24 mouse cellular contexts compared by ENCODE assay signal in genomic region chr5:134288071-134288470, GRCm38 (mm10). TPM values are rescaled to one million over a fixed set of nuclear protein-coding genes. Genes with fewer than 3 reads are reported as not detected.
DNase-seq lines count a peak whose midpoint lies in the region; ATAC-seq and TF ChIP-seq lines count a peak whose summit lies in the region.
"Had no signal": no experiment of that assay in that cellular context is flagged by ENCODE, and none has a peak within 500 bp of the region (broad histone marks: within the 10 kb centered on the region; RNA-seq: fewer than 3 reads in every experiment).

No protein-coding gene starts in this region.

- no peaks in the 10 kb centered on the region for H3K4me1 ChIP-seq in intestine, postnatal 0 days (replicated peaks; ENCODE audit: control insufficient read depth, insufficient read depth, low read length)
- no peaks in the 10 kb centered on the region for H3K4me1 ChIP-seq in intestine, embryonic 15.5 days (replicated peaks)
- no peaks in the 10 kb centered on the region for H3K4me1 ChIP-seq in kidney, embryonic 15.5 days
- no peaks in the 10 kb centered on the region for H3K4me1 ChIP-seq in kidney, embryonic 14.5 days (ENCODE audit: control insufficient read depth, insufficient read depth, low read length)
- H3K4me1 ChIP-seq: forebrain, embryonic 10.5 days; forebrain, embryonic 13.5 days had no signal

- peaks cover 92% of the 10 kb centered on the region for H3K36me3 ChIP-seq in intestine, postnatal 0 days (ENCODE audit: control insufficient read depth, insufficient read depth)
- H3K36me3 ChIP-seq in intestine, embryonic 15.5 days: peaks cover 66% of the 10 kb centered on the region
- H3K36me3 ChIP-seq in kidney, embryonic 15.5 days: peaks cover 100% of the 10 kb centered on the region
- H3K36me3 ChIP-seq in kidney, embryonic 14.5 days (ENCODE audit: control insufficient read depth, insufficient read depth, low read length): peaks cover 99% of the 10 kb centered on the region

- no peak overlapping the region for H3K4me3 ChIP-seq in intestine, postnatal 0 days (ENCODE audit: low read depth, low read length)
- no peak overlapping the region for H3K4me3 ChIP-seq in intestine, embryonic 15.5 days (replicated peaks)
- no peak overlapping the region for H3K4me3 ChIP-seq in kidney, embryonic 15.5 days (replicated peaks)
- no peak overlapping the region for H3K4me3 ChIP-seq in kidney, embryonic 14.5 days (ENCODE audit: low read length)
- H3K4me3 ChIP-seq: forebrain, embryonic 10.5 days; forebrain, embryonic 13.5 days; heart, adult 2 months; heart, embryonic 10.5 days; heart, embryonic 13.5 days had no signal

- no peak overlapping the region for H3K9ac ChIP-seq in intestine, postnatal 0 days (ENCODE audit: low read depth, low read length)
- H3K9ac ChIP-seq in intestine, embryonic 15.5 days: no peak overlapping the region
- H3K9ac ChIP-seq in kidney, embryonic 15.5 days: no peak overlapping the region
- no peak overlapping the region for H3K9ac ChIP-seq in kidney, embryonic 14.5 days (ENCODE audit: low read depth, low read length)
- H3K9ac ChIP-seq: forebrain, embryonic 13.5 days; heart, embryonic 13.5 days had no signal

- no peak for ATAC-seq in intestine, postnatal 0 days
- no peak for ATAC-seq in intestine, embryonic 15.5 days
- ATAC-seq in kidney, embryonic 15.5 days (replicated peaks; ENCODE audit: low FRiP score): no peak
- no peak for ATAC-seq in kidney, embryonic 14.5 days (ENCODE audit: low FRiP score, low TSS enrichment)
- ATAC-seq: forebrain, embryonic 13.5 days; forebrain, embryonic 16.5 days; Patski had no signal

- peak; percentile 53 to 83 for DNase-seq in kidney, adult 8-10 months
- peak; percentile 61 for DNase-seq in kidney, postnatal 14 days
- peak; percentile 49 to 74 for DNase-seq in kidney, postnatal 25 days
- DNase-seq in layer of hippocampus, postnatal 10 days (ENCODE audit: low spot score in 2 of 2): no peak
- DNase-seq: adrenal gland, postnatal 10 days; adrenal gland, postnatal 36 days; cerebellum, adult 18-20 months; cerebellum, adult 9-10 months; cerebellum, postnatal 14 days; gastrocnemius, postnatal 10 days; gastrocnemius, postnatal 36 days; heart, adult 2 months; heart, postnatal 14 days; heart, postnatal 4 days had no signal

- TF ChIP-seq CTCF in intestine, postnatal 0 days (IDR thresholded peaks at IDR 0.05; ENCODE audit: low read depth): no peak

- no peaks in the 10 kb centered on the region for H3K27me3 ChIP-seq in intestine, postnatal 0 days (replicated peaks; ENCODE audit: control insufficient read depth, insufficient read depth, low read length)
- H3K27me3 ChIP-seq in intestine, embryonic 15.5 days (replicated peaks): no peaks in the 10 kb centered on the region
- H3K27me3 ChIP-seq in kidney, embryonic 15.5 days: no peaks in the 10 kb centered on the region
- H3K27me3 ChIP-seq in kidney, embryonic 14.5 days (ENCODE audit: control insufficient read depth, insufficient read depth, low read length): no peaks in the 10 kb centered on the region
- H3K27me3 ChIP-seq: forebrain, embryonic 13.5 days; heart, embryonic 13.5 days; Patski had no signal

- no peak overlapping the region for H3K4me2 ChIP-seq in intestine, postnatal 0 days (replicated peaks; ENCODE audit: low read depth)
- H3K4me2 ChIP-seq in intestine, embryonic 15.5 days (replicated peaks): no peak overlapping the region
- no peak overlapping the region for H3K4me2 ChIP-seq in kidney, embryonic 15.5 days
- no peak overlapping the region for H3K4me2 ChIP-seq in kidney, embryonic 14.5 days (replicated peaks; ENCODE audit: low read depth, low read length)
- H3K4me2 ChIP-seq: forebrain, embryonic 13.5 days; heart, embryonic 13.5 days had no signal

- WGBS in intestine, postnatal 0 days: 90% methylated on average over 3 of the region's 3 CpGs
- 91% methylated on average over 3 of the region's 3 CpGs for WGBS in intestine, embryonic 15.5 days
- 88% methylated on average over 3 of the region's 3 CpGs for WGBS in kidney, embryonic 15.5 days
- WGBS in kidney, embryonic 14.5 days: 89% methylated on average over 3 of the region's 3 CpGs

- 0 out of 2 replicates have a peak overlapping the region, but pooled peaks have one; percentile 28 for H3K27ac ChIP-seq in intestine, postnatal 0 days (ENCODE audit: low read depth, low read length)
- no peak overlapping the region for H3K27ac ChIP-seq in intestine, embryonic 15.5 days
- no peak overlapping the region for H3K27ac ChIP-seq in kidney, embryonic 15.5 days
- H3K27ac ChIP-seq in kidney, embryonic 14.5 days (ENCODE audit: low read depth, low read length): no peak overlapping the region
- H3K27ac ChIP-seq: forebrain, embryonic 10.5 days; forebrain, embryonic 13.5 days; heart, adult 2 months; heart, embryonic 10.5 days; heart, embryonic 13.5 days had no signal

- H3K9me3 ChIP-seq in intestine, postnatal 0 days (ENCODE audit: control insufficient read depth): no peaks in the 10 kb centered on the region
- H3K9me3 ChIP-seq in intestine, embryonic 15.5 days: no peaks in the 10 kb centered on the region
- no peaks in the 10 kb centered on the region for H3K9me3 ChIP-seq in kidney, embryonic 15.5 days (replicated peaks)
- H3K9me3 ChIP-seq in kidney, embryonic 14.5 days (ENCODE audit: control insufficient read depth, low read length): no peaks in the 10 kb centered on the region
- H3K9me3 ChIP-seq: forebrain, embryonic 10.5 days; forebrain, embryonic 13.5 days; heart, embryonic 10.5 days; heart, embryonic 13.5 days had no signal

RNA-seq across cellular contexts. Expression of gene Gtf2i, which starts 26.5 kb away (rescaled TPM):
- polyA plus RNA-seq in intestine, postnatal 0 days (2015; fragmentation: Nextera tagmentation; extraction: Ambion mirVana): 53.4 and 62.6 TPM in 2 replicates
- polyA plus RNA-seq in intestine, embryonic 15.5 days (2015; fragmentation: Nextera tagmentation; extraction: Ambion mirVana): 125 and 137 TPM in 2 replicates
- polyA plus RNA-seq in kidney, embryonic 15.5 days (2015; fragmentation: Nextera tagmentation; extraction: Ambion mirVana): 196 and 197 TPM in 2 replicates
- 131 and 196 TPM in 2 replicates for polyA plus RNA-seq in kidney, embryonic 14.5 days (2014; fragmentation: Nextera tagmentation; extraction: Ambion mirVana)
- total RNA-seq in layer of hippocampus, postnatal 10 days (2021): 100 to 1,000 TPM; 188 to 206 TPM

RNA-seq across cellular contexts. Expression of gene Ncf1, which starts 58.6 kb away (rescaled TPM):
- 2.1 TPM in 2 replicates for polyA plus RNA-seq in intestine, postnatal 0 days (2015; fragmentation: Nextera tagmentation; extraction: Ambion mirVana)
- 4.2 and 6.0 TPM in 2 replicates for polyA plus RNA-seq in intestine, embryonic 15.5 days (2015; fragmentation: Nextera tagmentation; extraction: Ambion mirVana)
- polyA plus RNA-seq in kidney, embryonic 15.5 days (2015; fragmentation: Nextera tagmentation; extraction: Ambion mirVana): 3.6 and 3.7 TPM in 2 replicates
- polyA plus RNA-seq in kidney, embryonic 14.5 days (2014; fragmentation: Nextera tagmentation; extraction: Ambion mirVana): 2.6 and 2.9 TPM in 2 replicates
- total RNA-seq in layer of hippocampus, postnatal 10 days (2021): 1 to 10 TPM; 5.5 to 5.9 TPM

Comparison
In these comparisons a context has a peak if more than half of its experiments do, and no peak if none do; other contexts are left out.
1. DNase-seq: peak in kidney, adult 8-10 months (2 of 2), kidney, postnatal 14 days (single experiment) and kidney, postnatal 25 days (2 of 2); none in layer of hippocampus, postnatal 10 days (0 of 2).